In the genomic region with DNA sequence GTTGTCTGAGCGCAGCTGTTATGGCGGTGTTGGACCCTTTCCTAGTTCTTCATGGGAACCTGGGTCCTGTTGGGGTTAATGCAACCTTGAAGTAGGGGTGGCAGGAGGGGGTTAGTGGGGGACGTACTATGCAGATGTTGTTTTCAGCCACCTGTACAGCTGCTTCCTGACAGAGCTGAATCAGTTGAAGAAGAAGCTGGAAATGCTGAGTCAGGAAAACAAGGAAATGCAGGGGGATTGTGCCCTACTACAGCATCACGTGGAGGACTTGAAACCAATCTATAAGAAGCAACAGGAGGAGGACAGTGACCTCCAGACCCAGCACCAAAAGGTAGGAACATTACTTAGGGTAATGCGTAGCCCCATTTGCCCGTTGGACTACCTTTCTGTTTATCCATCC, we compare ENCODE assay signal across 1 mouse cellular context.
TF ChIP-seq lines count a peak whose summit lies in the region.

No protein-coding gene starts in this region.

TF ChIP-seq in CH12.LX, 34 proteins besides CTCF, POLR2A, EP300 and RAD21 (continued from another document):
- no peak for TF ChIP-seq ZKSCAN1 (IDR thresholded peaks at IDR 0.05; ENCODE audit: borderline replicate concordance, low read depth, low read length)
